Mouse (Mus musculus): ENCODE measurements around the gene Mfap5.
"Not testable (repeated sequence)": the region's sequence is repeated elsewhere in the genome, so short reads cannot be mapped to it uniquely, and the experiment has no call there.

Gene Mfap5

DNA sequence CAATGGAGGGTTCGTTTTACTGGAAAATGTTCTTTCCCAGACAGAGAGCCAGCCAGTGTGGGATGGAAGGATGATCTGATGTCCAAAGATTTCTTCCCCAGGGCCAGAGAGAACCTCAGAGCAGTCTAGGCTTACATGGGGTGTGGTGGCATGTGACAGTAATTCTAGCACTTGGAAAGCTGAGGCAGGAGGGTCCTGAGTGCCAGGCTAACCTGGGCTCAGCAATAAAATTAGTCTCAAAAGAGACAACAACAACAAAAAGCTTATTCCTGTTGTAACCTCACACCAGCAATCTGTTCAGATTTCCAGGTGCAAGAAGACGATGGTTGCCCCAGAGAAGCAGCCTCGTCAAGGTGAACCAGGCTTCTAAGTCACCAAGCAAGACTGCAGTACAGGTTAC lies at the start of gene Mfap5:
Gene Mfap5, plus strand, starts transcription at position 301 of the 400 bp plus-strand sequence.
- DNase-seq: no peak

DNA sequence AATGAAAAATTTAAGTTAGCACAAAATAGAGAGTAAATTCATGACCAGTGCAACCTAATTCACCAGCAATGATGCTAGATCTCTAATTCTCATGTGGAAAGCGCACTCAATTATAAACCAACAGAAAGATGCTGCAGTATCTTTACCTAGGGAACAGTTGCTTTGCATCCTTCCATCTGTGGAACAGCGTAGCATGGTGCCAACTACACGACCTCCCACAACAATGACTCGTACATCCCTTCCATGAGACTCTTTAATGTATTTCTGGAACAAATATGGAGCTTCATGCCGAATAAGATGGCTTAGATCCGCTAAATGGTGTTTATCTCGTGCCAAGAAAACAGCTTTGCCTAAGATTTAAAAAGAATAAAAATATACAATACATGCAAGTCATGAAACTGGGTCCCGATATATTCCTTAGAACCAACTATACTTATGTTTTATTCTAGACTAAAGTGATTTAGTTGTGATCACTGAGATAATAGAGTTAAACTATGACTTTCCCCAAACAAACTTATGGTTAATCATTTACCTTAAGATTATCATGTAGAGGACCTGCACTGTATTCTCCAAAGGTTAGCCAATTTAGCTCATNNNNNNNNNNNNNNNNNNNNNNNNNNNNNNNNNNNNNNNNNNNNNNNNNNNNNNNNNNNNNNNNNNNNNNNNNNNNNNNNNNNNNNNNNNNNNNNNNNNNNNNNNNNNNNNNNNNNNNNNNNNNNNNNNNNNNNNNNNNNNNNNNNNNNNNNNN lies 46.5 kb upstream of the Mfap5 start:
- DNase-seq: no peak

DNA sequence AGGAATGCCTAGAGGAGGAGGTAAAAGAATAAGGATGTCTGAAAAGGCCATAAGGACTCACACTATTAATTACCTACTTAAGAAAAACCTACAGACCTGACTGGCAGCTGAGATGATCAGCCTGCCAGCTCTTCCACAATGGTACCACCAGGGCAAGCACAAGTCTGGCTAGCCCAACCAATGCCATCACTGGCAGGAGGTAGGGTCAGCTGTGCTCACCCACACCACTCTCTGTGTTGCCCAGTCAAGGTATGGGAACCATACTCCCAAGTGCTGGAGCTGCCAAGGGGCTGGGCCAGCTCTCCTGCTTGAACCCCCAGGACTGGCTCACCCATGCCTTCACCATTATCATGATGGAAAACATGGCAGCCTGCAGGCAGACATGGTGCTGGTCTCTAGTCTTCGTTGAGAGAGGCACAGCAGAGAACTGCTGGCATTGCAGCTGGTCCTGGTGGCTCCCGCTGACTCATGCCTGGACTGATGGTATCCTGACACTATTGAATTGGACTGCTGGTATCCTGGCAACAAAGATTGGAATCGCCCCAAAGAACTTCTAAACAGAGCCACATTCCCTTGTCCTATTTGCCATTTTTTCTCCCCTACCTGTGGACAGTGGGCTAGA lies 39.4 kb upstream of the Mfap5 start:
- peak; percentile 12 to 30 for DNase-seq

DNA sequence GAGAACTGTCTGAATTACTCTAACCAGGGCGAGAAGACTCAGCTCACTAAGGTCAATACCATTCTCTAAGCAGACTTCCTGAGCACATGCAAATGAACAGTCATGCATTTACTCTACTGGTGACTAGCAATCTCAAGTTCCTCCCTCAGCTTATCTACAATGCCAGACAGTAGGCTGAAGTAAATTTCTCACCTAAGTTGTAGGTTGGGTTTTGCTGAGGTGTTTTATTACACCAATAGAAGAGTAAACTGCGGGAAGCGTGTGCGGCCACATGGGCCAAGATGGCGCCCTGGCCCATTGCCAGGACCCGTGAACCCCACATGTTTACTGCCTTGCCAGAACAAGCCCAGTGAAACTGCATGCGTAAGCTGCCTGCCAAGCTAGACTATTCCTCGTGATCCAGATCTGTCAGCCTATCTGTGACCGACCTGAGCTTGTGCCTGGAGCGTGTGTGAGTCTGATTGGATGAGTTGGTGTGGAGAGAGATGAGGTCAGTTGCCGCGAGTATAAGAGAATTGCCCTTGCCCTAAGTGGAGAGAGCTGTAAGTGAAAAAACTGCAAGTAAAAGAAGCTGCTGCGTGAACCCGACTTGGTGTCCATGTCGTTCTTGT lies 36.5 kb upstream of the Mfap5 start:
- peak; percentile 25 to 31 for DNase-seq

DNA sequence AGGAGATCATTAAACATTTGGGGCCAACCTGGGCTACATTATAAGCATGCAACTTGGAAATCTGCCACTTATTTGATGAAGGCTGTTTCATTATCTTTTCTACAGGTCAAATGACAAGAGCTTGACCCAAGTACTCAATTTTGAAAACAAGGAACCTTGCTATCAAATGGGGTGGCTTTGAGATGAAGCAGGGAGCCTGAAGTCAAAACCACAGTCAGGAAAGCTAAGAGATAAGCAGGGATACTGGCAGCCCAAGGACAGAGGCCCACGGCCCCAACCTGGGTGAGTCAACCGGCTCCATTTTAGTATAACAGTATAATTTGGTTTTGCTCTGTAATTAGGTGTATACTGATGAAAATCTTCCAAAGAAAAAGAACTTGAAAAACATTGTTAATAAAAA lies 35.4 kb upstream of the Mfap5 start:
- DNase-seq: no peak

DNA sequence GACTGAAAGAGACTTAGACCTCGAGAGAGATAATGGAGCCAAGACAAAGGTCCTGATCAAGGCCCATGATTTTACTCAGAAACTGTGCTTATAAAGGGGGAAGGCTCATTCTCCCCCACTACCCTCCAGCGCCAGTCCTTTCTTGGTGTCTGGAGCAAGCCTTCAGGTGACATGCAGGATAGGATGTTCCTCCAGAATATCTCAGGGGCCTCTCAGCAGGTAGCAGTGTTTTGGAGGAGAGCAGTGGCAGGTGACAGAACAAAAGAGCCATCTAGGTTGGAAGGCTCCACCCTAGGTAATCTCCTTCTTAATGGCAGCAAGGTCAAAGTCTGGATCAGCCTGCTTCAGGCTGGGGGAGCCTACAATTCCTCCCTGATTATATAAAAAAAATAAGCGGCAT lies 34.2 kb upstream of the Mfap5 start:
- DNase-seq: not testable (repeated sequence)

- no peak for DNase-seq
These were observed 27.6 kb upstream of the Mfap5 start for GRCm38 (mm10) chr6:122478062-122478461.

DNA sequence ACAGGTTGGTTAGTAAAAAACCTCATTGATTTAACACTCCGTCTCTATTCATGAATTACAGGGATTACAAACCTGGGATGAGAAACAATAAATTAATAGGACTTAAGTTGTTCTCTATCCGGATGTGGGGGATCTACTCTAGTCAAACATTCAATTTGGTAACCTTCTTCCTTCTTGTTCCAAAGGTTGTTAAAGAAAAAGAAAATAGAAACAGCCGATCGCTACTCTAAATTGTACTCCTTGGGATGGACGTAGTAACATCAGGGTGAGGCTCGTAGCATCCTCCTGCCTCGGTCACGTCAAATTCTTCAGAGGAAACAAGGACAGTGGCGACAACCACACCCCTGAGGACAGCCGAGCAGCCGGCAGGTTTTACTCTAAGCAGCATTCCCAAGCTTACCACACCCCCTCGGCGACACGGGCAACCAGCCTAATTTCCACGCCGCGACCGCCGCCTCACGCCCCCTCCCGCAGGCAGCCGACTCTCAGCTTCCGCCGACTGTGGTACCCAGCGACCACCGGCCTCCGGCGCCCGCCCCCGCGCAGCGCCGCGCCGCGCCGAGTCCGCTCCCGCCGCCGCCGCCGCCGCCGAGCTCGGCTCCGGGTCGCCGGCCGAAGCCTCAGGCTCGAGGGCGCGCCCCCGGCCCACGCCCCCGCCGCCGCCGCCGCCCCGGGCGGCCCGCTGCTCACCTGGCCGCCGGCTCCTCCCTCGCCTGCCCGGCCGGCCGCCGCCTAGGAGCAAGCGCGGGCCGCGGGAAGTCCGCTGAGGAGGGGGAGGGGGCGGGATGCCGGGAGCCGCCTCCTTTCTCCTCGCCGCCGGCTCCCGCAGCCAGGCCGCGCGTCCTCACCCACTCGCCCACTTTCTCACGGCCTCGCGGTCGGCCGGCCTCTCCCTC lies 20.0 kb upstream of the Mfap5 start:
- DNase-seq: peak; percentile 85 to 87

GRCm38 (mm10) chr6:122486297-122487117 lies 19.1 kb upstream of the Mfap5 start:
- peak; percentile 90 to 94 for DNase-seq

- DNase-seq: no peak
These were observed 14.6 kb upstream of the Mfap5 start for GRCm38 (mm10) chr6:122490929-122491512.

DNA sequence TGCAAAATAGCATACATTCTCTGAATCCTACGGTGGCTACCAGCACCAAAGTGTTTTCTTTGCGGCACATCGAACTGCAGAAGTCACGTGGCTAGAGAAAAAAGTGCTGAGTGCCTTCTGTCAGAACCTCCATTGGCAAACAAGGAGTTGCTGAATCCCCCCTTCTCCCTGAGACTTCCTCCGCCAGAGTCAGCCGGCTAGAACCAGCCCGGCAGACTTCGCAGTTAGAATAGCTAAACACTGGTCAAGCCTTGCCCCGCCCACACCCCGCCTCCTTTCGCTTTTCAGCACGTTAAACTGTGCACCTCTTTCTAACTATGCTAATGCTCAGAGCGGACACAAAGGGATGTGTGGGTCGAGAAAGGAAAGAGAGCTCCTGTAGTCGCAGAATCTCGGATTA lies 14.1 kb upstream of the Mfap5 start:
- peak; percentile 85 to 86 for DNase-seq

DNA sequence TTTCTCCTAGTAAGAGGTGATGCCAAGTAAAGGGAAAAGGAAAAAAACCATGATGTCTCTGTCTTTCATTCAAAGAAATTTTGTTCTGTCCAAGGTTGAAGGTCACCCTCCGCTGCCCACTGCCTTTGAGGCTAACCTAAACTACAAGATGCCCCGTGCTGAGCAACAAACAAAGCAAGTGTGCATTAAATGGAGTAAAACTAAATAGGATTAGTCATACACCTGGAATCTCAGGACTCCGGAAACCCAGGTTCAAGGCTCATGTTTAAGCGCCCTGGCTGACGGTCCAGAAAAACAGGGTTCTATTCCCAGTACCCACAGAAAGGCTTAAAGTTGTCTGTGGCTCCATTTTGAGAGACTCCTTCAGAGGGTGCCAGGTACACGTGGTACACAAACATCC lies 13.2 kb upstream of the Mfap5 start:
- no peak for DNase-seq

DNA sequence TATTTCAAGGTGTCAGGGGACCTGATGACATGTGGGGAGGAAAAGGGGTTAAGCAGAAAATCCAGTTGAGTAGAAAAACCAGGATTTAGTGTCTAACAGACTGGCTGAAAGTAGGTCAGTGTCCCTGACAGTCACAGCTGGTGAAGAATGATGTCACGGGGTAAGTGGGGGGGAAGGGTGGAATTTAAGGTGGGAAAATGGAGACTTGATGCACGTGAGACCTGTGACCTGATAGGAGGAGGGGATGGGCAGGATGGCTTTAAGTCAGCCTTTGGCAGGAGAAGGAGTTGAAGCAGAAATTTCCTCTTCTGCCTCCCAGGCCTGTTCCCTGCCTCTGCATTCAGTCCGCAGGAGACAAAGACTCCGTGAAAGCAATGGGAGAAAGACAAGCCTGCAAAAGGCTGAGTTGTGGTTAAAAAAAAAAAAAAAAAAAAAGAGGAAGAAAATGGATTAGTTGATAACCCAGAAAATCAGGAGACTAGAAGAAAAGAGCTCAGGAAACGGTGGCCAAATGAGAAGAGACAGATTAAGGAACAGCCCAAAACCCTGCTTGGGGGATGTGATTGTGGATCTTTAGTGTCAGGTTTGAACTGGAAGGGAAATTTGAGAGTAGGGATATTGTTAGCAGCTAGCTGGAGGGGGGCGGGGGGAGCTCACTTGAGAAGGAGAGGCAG lies 11.7 kb upstream of the Mfap5 start:
- peak in 1 of 2 experiments; percentile 43 for DNase-seq

- DNase-seq: peak; percentile 57 to 71
These were observed 10.4 kb upstream of the Mfap5 start for GRCm38 (mm10) chr6:122495082-122495881.

DNA sequence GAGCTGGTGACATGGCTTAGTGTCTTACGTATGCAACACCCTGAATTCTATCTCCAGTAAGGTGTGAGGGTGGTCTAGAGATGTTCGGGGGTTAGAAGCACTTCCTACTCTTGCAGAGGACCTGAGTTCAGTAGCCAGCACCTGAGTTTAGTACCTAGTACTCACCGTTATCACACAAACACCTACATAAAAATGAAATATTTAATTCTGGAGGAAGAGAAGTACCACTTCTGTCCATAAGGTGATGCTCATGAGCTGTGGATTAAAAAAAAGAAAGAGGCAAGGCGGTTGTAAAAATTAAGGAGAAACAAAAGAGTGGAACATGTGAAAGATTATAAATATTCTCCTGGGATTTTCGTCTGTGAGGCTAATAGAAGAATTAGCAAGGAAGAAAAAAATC lies 9.1 kb upstream of the Mfap5 start:
- peak; percentile 41 to 70 for DNase-seq

GRCm38 (mm10) chr6:122498661-122499060 lies 7.0 kb upstream of the Mfap5 start, which contains the start of gene Rimklb:
Gene Rimklb (minus strand): TSS chr6:122498761.
- DNase-seq: no peak

DNA sequence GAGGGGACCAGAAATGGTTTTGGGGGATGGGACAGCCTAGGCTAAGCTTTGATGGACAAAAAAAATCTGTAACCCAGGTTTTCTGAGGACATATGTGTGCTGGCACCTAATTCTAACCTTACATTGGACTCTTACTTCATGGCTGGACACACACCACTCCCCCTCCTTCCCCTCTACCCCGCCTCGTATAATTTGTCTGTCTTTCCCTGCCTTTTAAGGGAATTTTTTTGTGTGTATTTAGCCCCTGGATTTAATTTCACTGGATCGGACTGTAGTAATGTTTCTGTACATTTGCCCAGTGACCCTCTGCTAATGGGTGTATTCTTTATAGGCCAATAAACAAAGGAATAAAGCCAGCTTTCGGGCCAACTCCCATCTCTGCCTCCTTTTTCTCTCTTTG lies 604 bp upstream of the Mfap5 start:
- no peak for DNase-seq

- no peak for DNase-seq
These were observed 2.8 kb downstream of the Mfap5 start for GRCm38 (mm10) chr6:122508494-122508893.

DNA sequence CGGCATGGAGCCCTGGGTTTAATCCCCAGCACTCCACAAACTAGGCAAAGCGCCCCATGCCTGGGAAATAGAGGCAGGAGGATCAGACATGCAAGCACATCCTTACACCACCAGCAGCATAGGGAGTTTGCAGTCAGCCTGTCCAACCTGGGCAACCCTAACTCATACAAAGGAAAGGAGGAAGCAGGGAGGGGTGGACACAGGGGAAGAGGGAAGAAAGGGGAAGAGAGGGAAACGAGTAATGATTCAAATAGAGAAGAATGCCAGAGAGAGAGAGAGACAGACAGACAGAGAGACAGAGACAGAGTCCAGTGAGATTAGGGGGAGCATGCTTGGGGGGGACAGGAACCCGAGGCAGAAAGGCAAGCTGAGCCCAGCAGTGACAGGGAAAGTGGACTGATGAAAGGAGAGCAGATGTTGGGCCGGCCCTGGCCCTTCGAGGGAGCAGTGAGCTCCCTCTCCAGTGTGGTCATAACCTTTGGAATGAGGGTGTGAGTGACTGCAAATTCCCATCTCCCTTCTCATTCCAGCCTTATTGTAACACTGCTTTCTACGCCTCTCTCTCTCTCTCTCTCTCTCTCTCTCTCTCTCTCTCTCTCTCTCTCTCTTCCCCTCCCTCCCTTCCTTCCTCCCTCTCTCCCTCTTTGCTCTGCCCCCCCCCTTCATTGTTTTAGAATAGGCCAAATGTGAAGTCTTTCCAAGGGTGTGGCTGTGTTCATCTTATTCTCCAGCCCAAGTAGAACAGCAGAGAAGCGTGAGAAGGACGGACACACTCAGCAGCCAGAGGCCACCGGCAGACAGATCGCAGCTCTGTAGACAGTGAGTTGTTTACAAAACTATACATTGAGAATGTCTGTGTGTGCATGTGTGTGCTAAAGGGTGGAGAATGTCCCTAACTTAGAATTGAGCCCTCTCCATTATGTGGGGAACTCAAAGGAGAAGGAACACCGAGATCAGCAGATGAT lies 7.6 kb downstream of the Mfap5 start:
- no peak for DNase-seq
